Mouse (Mus musculus): ENCODE results near the gene Vsig1. TPM values are rescaled to one million over a fixed set of nuclear protein-coding genes. Genes with fewer than 3 reads are reported as not detected.

Gene Vsig1
- polyA plus RNA-seq (2015; fragmentation: Nextera tagmentation; extraction: Ambion mirVana), result 0.11 TPM in 1 of 2 replicates, not detected in the other

GRCm38 (mm10) chrX:140907360-140907759, at the start of gene Vsig1:
Gene Vsig1, plus strand, starts transcription at chrX:140907608.
- Histone ChIP-seq H3K27me3 (ENCODE audit: control insufficient read depth, insufficient read depth, low read length) (no peaks in the 10 kb centered on the region), H3K4me3 (ENCODE audit: low read length) (no peak within 1 kb of the TSS), H3K4me1 (ENCODE audit: control insufficient read depth, insufficient read depth, low read length) (no peaks in the 10 kb centered on the region), H3K36me3 (ENCODE audit: control insufficient read depth, insufficient read depth) (no peaks in the 10 kb centered on the region), H3K27ac (ENCODE audit: low read length) (no peak within 1 kb of the TSS), H3K4me2 (ENCODE audit: low read depth, low read length) (no peak within 1 kb of the TSS), H3K9me3 (replicated peaks; ENCODE audit: control insufficient read depth, low read length) (no peaks in the 10 kb centered on the region), H3K9ac (ENCODE audit: low read length) (no peak within 1 kb of the TSS)
- no peak for ATAC-seq (replicated peaks; ENCODE audit: extremely low read depth, insufficient read depth, low FRiP score)
- WGBS, result 67% methylated on average over 7 of the region's 7 CpGs

DNA sequence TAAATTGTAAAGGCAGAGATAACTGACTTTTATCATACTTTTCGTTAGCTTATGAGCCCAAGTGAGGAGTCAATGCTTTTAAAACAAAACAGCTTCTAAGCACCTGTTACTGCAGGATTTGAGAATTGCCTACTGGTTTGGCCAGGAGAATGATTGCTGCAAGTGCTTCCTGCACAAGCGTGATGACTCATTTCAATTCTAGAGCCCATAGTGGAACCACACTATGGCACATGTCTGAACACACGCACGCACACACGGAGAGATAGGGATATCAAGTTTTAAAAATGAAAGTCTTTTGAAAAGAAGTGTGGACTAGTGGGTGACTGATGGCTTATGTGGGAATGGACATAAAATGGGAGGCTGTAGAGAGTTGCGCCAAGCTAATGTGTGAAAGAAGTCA, 44.6 kb upstream of the Vsig1 start:
- Histone ChIP-seq H3K9me3 (replicated peaks; ENCODE audit: control insufficient read depth, low read length) (no peaks in the 10 kb centered on the region), H3K4me1 (ENCODE audit: control insufficient read depth, insufficient read depth, low read length) (no peaks in the 10 kb centered on the region), H3K36me3 (ENCODE audit: control insufficient read depth, insufficient read depth) (no peaks in the 10 kb centered on the region), H3K27ac (ENCODE audit: low read length) (no peak overlapping the region), H3K27me3 (ENCODE audit: control insufficient read depth, insufficient read depth, low read length) (no peaks in the 10 kb centered on the region), H3K9ac (ENCODE audit: low read length) (no peak overlapping the region), H3K4me2 (ENCODE audit: low read depth, low read length) (no peak overlapping the region), H3K4me3 (ENCODE audit: low read length) (no peak overlapping the region)
- ATAC-seq (replicated peaks; ENCODE audit: extremely low read depth, insufficient read depth, low FRiP score), result no peak
- 80% methylated on average over 6 of the region's 6 CpGs for WGBS

GRCm38 (mm10) chrX:140863431-140863830, 44.0 kb upstream of the Vsig1 start:
- Histone ChIP-seq H3K27me3 (ENCODE audit: control insufficient read depth, insufficient read depth, low read length) (no peaks in the 10 kb centered on the region), H3K4me3 (ENCODE audit: low read length) (no peak overlapping the region), H3K4me1 (ENCODE audit: control insufficient read depth, insufficient read depth, low read length) (no peaks in the 10 kb centered on the region), H3K4me2 (ENCODE audit: low read depth, low read length) (no peak overlapping the region), H3K9me3 (replicated peaks; ENCODE audit: control insufficient read depth, low read length) (no peaks in the 10 kb centered on the region), H3K36me3 (ENCODE audit: control insufficient read depth, insufficient read depth) (no peaks in the 10 kb centered on the region), H3K27ac (ENCODE audit: low read length) (no peak overlapping the region), H3K9ac (ENCODE audit: low read length) (no peak overlapping the region)
- no peak for ATAC-seq (replicated peaks; ENCODE audit: extremely low read depth, insufficient read depth, low FRiP score)
- WGBS, result 80% methylated on average over 4 of the region's 4 CpGs

GRCm38 (mm10) chrX:140887193-140887592, 20.2 kb upstream of the Vsig1 start:
- no peaks in the 10 kb centered on the region for H3K36me3 ChIP-seq (ENCODE audit: control insufficient read depth, insufficient read depth)
- ATAC-seq (replicated peaks; ENCODE audit: extremely low read depth, insufficient read depth, low FRiP score), result no peak
- no peak overlapping the region for H3K9ac ChIP-seq (ENCODE audit: low read length)
- H3K4me1 ChIP-seq (ENCODE audit: control insufficient read depth, insufficient read depth, low read length), result no peaks in the 10 kb centered on the region
- H3K27me3 ChIP-seq (ENCODE audit: control insufficient read depth, insufficient read depth, low read length), result no peaks in the 10 kb centered on the region
- H3K4me3 ChIP-seq (ENCODE audit: low read length), result no peak overlapping the region
- H3K4me2 ChIP-seq (ENCODE audit: low read depth, low read length), result no peak overlapping the region
- WGBS, result 65% methylated on average over 2 of the region's 2 CpGs
- H3K27ac ChIP-seq (ENCODE audit: low read length), result no peak overlapping the region
- no peaks in the 10 kb centered on the region for H3K9me3 ChIP-seq (replicated peaks; ENCODE audit: control insufficient read depth, low read length)

DNA sequence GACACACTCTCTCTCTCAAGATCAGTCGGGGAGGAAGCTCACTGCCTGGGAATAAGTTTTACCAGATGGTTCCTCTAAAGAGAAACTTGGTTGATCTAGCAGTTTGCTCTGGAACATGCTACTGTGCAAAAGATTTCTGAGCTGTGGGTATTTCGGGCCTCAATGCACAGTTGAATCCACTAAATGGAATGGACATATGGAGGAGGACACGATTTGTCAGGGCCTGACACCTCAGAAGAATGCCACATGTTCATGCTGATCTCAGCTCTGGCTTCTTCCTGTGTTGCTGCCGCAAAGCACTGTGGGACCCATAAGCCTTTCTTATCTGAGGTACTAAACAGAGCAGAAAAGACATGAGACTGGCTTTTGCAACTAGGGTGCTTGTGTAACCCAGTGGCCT, 15.6 kb upstream of the Vsig1 start:
- Histone ChIP-seq H3K4me2 (ENCODE audit: low read depth, low read length) (no peak overlapping the region), H3K27ac (ENCODE audit: low read length) (no peak overlapping the region), H3K4me1 (ENCODE audit: control insufficient read depth, insufficient read depth, low read length) (no peaks in the 10 kb centered on the region), H3K9ac (ENCODE audit: low read length) (no peak overlapping the region), H3K27me3 (ENCODE audit: control insufficient read depth, insufficient read depth, low read length) (no peaks in the 10 kb centered on the region), H3K36me3 (ENCODE audit: control insufficient read depth, insufficient read depth) (no peaks in the 10 kb centered on the region), H3K4me3 (ENCODE audit: low read length) (no peak overlapping the region), H3K9me3 (replicated peaks; ENCODE audit: control insufficient read depth, low read length) (no peaks in the 10 kb centered on the region)
- WGBS, result 78% methylated on average over 4 of the region's 4 CpGs
- no peak for ATAC-seq (replicated peaks; ENCODE audit: extremely low read depth, insufficient read depth, low FRiP score)

DNA sequence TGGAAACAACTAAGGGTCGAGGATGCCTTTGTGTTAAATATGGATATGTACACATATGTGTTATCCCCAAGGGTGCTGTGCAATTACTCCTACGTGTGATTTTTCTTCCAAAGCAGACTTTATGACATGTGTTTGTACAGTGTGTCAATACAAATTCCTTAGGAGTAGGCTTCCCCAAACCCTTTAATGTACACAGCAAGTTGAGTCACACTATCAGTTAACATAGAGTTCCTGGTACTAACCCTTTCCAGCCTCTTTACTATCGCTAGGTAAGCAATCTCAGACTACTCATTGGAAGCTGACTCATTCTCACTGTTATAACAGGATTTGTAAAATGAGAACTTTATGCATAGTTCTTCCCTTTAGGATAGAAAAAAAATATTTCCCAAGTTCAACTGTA, 3.9 kb upstream of the Vsig1 start:
- no peaks in the 10 kb centered on the region for H3K36me3 ChIP-seq (ENCODE audit: control insufficient read depth, insufficient read depth)
- H3K4me2 ChIP-seq (ENCODE audit: low read depth, low read length), result no peak overlapping the region
- H3K9ac ChIP-seq (ENCODE audit: low read length), result no peak overlapping the region
- WGBS, result 76% methylated on average over 3 of the region's 3 CpGs
- ATAC-seq (replicated peaks; ENCODE audit: extremely low read depth, insufficient read depth, low FRiP score), result no peak
- H3K4me1 ChIP-seq (ENCODE audit: control insufficient read depth, insufficient read depth, low read length), result no peaks in the 10 kb centered on the region
- H3K27ac ChIP-seq (ENCODE audit: low read length), result no peak overlapping the region
- no peaks in the 10 kb centered on the region for H3K27me3 ChIP-seq (ENCODE audit: control insufficient read depth, insufficient read depth, low read length)
- H3K4me3 ChIP-seq (ENCODE audit: low read length), result no peak overlapping the region
- no peaks in the 10 kb centered on the region for H3K9me3 ChIP-seq (replicated peaks; ENCODE audit: control insufficient read depth, low read length)

GRCm38 (mm10) chrX:140921321-140921720, 13.9 kb downstream of the Vsig1 start:
- WGBS, result 72% methylated on average over 6 of the region's 6 CpGs
- Histone ChIP-seq H3K4me2 (ENCODE audit: low read depth, low read length) (no peak overlapping the region), H3K9me3 (replicated peaks; ENCODE audit: control insufficient read depth, low read length) (no peaks in the 10 kb centered on the region), H3K27ac (ENCODE audit: low read length) (no peak overlapping the region), H3K4me1 (ENCODE audit: control insufficient read depth, insufficient read depth, low read length) (no peaks in the 10 kb centered on the region), H3K36me3 (ENCODE audit: control insufficient read depth, insufficient read depth) (no peaks in the 10 kb centered on the region), H3K27me3 (ENCODE audit: control insufficient read depth, insufficient read depth, low read length) (peaks cover 3% of the 10 kb centered on the region; the same call in 1 of the 2 replicates), H3K4me3 (ENCODE audit: low read length) (no peak overlapping the region), H3K9ac (ENCODE audit: low read length) (no peak overlapping the region)
- ATAC-seq (replicated peaks; ENCODE audit: extremely low read depth, insufficient read depth, low FRiP score), result no peak

- Histone ChIP-seq H3K36me3 (ENCODE audit: control insufficient read depth, insufficient read depth) (no peaks in the 10 kb centered on the region), H3K4me2 (ENCODE audit: low read depth, low read length) (no peak overlapping the region), H3K4me3 (ENCODE audit: low read length) (no peak overlapping the region), H3K9me3 (replicated peaks; ENCODE audit: control insufficient read depth, low read length) (no peaks in the 10 kb centered on the region), H3K27ac (ENCODE audit: low read length) (no peak overlapping the region), H3K4me1 (ENCODE audit: control insufficient read depth, insufficient read depth, low read length) (no peaks in the 10 kb centered on the region), H3K9ac (ENCODE audit: low read length) (no peak overlapping the region), H3K27me3 (ENCODE audit: control insufficient read depth, insufficient read depth, low read length) (peaks cover 5% of the 10 kb centered on the region; the same call in 1 of the 2 replicates)
- no peak for ATAC-seq (replicated peaks; ENCODE audit: extremely low read depth, insufficient read depth, low FRiP score)
- 57% methylated on average over 3 of the region's 3 CpGs for WGBS
Observed at GRCm38 (mm10) chrX:140932066-140932465, 24.7 kb downstream of the Vsig1 start.

DNA sequence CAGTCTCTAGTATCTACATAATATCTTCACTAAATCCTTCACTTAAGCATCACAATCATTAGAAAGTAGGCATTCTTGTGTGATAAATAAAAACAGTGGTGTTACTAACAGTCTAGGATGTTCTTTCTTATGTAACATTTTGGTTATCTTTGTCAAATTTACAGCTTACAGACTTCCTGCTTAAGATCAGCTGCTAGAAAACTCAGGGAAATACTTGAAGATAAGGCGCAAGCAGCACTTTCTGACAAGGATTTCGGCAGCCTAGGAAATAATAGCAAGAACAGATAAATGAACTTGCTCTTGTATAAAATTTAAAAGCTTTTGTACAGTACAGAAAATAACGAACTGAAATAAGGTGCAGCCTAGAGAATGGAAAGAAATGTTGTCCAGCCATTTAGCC, 25.9 kb downstream of the Vsig1 start:
- H3K27ac ChIP-seq (ENCODE audit: low read length), result no peak overlapping the region
- no peak for ATAC-seq (replicated peaks; ENCODE audit: extremely low read depth, insufficient read depth, low FRiP score)
- H3K9me3 ChIP-seq (replicated peaks; ENCODE audit: control insufficient read depth, low read length), result no peaks in the 10 kb centered on the region
- 62% methylated on average over 3 of the region's 3 CpGs for WGBS
- peaks cover 5% of the 10 kb centered on the region; the same call in 1 of the 2 replicates for H3K27me3 ChIP-seq (ENCODE audit: control insufficient read depth, insufficient read depth, low read length)
- no peak overlapping the region for H3K4me2 ChIP-seq (ENCODE audit: low read depth, low read length)
- H3K4me3 ChIP-seq (ENCODE audit: low read length), result no peak overlapping the region
- no peaks in the 10 kb centered on the region for H3K36me3 ChIP-seq (ENCODE audit: control insufficient read depth, insufficient read depth)
- no peaks in the 10 kb centered on the region for H3K4me1 ChIP-seq (ENCODE audit: control insufficient read depth, insufficient read depth, low read length)
- H3K9ac ChIP-seq (ENCODE audit: low read length), result no peak overlapping the region

DNA sequence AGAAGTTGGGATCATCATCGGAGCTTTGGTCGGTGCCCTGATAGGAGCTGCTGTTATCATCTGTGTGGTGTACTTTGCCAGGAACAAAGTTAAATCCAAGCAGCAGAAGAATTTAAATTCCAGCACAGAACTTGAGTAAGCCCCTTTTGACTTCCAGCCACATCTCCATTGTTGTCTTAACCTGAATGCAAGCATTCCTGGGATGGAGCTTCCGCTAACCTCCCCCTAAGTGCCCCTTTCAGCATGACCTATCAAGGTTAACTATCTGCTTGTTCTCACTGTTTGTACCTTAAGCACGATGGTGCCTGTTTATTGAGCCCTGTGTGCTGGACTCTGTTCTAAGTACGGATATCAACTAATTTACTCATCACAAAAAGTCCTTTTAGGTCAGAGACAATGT, 28.9 kb downstream of the Vsig1 start:
- H3K9me3 ChIP-seq (replicated peaks; ENCODE audit: control insufficient read depth, low read length), result no peaks in the 10 kb centered on the region

More for the DNA sequence above, 28.9 kb downstream of the Vsig1 start:
- Histone ChIP-seq H3K4me2 (ENCODE audit: low read depth, low read length) (no peak overlapping the region), H3K27ac (ENCODE audit: low read length) (no peak overlapping the region), H3K27me3 (ENCODE audit: control insufficient read depth, insufficient read depth, low read length) (peaks cover 6% of the 10 kb centered on the region; the same call in 1 of the 2 replicates), H3K4me1 (ENCODE audit: control insufficient read depth, insufficient read depth, low read length) (no peaks in the 10 kb centered on the region), H3K9ac (ENCODE audit: low read length) (no peak overlapping the region), H3K36me3 (ENCODE audit: control insufficient read depth, insufficient read depth) (no peaks in the 10 kb centered on the region), H3K4me3 (ENCODE audit: low read length) (no peak overlapping the region)
- no peak for ATAC-seq (replicated peaks; ENCODE audit: extremely low read depth, insufficient read depth, low FRiP score)
- 44% methylated on average over 5 of the region's 5 CpGs for WGBS

Data from heart, embryonic 16.5 days (tissue).